Mouse (Mus musculus): Measurements from ENCODE around the gene Odf4. TPM values are rescaled to one million over a fixed set of nuclear protein-coding genes. Genes with fewer than 3 reads are reported as not detected.
A peak's percentile ranks its signal among the peaks of the same experiment; 100 is the strongest.

Odf4 gene
- polyA plus RNA-seq, 1 experiment from 2014 or later, result not detected

DNA sequence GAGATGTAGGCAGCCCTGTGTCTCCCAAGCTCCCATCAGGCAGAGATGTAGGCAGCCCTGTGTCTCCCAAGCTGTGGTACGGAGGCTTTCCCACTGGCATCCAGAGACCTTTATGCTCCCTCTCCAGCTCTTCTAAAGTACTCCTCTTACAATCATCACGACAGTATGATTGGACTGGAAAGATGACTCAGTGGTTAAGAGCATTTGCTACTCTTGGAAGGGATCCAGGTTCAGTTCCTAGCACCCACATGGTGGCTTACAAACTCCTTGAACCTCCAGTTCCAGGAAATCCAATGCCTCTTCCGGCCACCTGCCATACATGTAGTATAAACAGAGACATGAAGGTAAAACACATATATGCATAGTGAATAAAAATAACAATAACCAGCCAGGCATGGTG is 34.7 kb upstream of the Odf4 start:
- Histone ChIP-seq H3K9me3 (ENCODE audit: control insufficient read depth, low read length) (no peaks in the 10 kb centered on the region), H3K4me3 (ENCODE audit: low read depth, low read length) (no peak overlapping the region), H3K27me3 (ENCODE audit: control insufficient read depth, insufficient read depth, low read length) (no peaks in the 10 kb centered on the region), H3K27ac (replicated peaks) (no peak overlapping the region), H3K4me1 (replicated peaks; ENCODE audit: control insufficient read depth, insufficient read depth) (no peaks in the 10 kb centered on the region), H3K4me2 (replicated peaks; ENCODE audit: low read depth) (no peak overlapping the region), H3K36me3 (ENCODE audit: control insufficient read depth, insufficient read depth, low read length) (no peaks in the 10 kb centered on the region), H3K9ac (ENCODE audit: low read length) (no peak overlapping the region)
- 53% methylated on average over 3 of the region's 3 CpGs for WGBS
- DNase-seq (ENCODE audit: low spot score), result no peak
- no peak for ATAC-seq (ENCODE audit: low FRiP score, low TSS enrichment)
- TF ChIP-seq EP300 (optimal IDR thresholded peaks at IDR 0.05) (no peak), CTCF (IDR thresholded peaks at IDR 0.05; ENCODE audit: low read depth) (no peak)

GRCm38 (mm10) chr11:68957971-68958370 is 31.1 kb upstream of the Odf4 start:
- no peak overlapping the region for H3K4me3 ChIP-seq (ENCODE audit: low read depth, low read length)
- WGBS, result 80% methylated on average over 1 of the region's 1 CpGs
- ATAC-seq (ENCODE audit: low FRiP score, low TSS enrichment), result no peak
- H3K4me1 ChIP-seq (replicated peaks; ENCODE audit: control insufficient read depth, insufficient read depth), result peaks cover 3% of the 10 kb centered on the region; the same call in 1 of the 2 replicates
- no peak overlapping the region for H3K9ac ChIP-seq (ENCODE audit: low read length)
- no peak overlapping the region for H3K4me2 ChIP-seq (replicated peaks; ENCODE audit: low read depth)
- no peaks in the 10 kb centered on the region for H3K9me3 ChIP-seq (ENCODE audit: control insufficient read depth, low read length)
- DNase-seq (ENCODE audit: low spot score), result no peak
- no peaks in the 10 kb centered on the region for H3K36me3 ChIP-seq (ENCODE audit: control insufficient read depth, insufficient read depth, low read length)
- H3K27ac ChIP-seq (replicated peaks), result no peak overlapping the region
- no peaks in the 10 kb centered on the region for H3K27me3 ChIP-seq (ENCODE audit: control insufficient read depth, insufficient read depth, low read length)
- TF ChIP-seq CTCF (IDR thresholded peaks at IDR 0.05; ENCODE audit: low read depth) (no peak), EP300 (optimal IDR thresholded peaks at IDR 0.05) (no peak)

- TF ChIP-seq CTCF (IDR thresholded peaks at IDR 0.05; ENCODE audit: low read depth), result no peak
- no peak for TF ChIP-seq EP300 (optimal IDR thresholded peaks at IDR 0.05)
- Histone ChIP-seq H3K4me2 (replicated peaks; ENCODE audit: low read depth) (no peak within 1 kb of the TSS), H3K36me3 (ENCODE audit: control insufficient read depth, insufficient read depth, low read length) (no peaks in the 10 kb centered on the region), H3K4me1 (replicated peaks; ENCODE audit: control insufficient read depth, insufficient read depth) (peaks cover 3% of the 10 kb centered on the region; the same call in 1 of the 2 replicates), H3K4me3 (ENCODE audit: low read depth, low read length) (no peak within 1 kb of the TSS), H3K9me3 (ENCODE audit: control insufficient read depth, low read length) (no peaks in the 10 kb centered on the region), H3K9ac (ENCODE audit: low read length) (no peak within 1 kb of the TSS), H3K27me3 (ENCODE audit: control insufficient read depth, insufficient read depth, low read length) (no peaks in the 10 kb centered on the region), H3K27ac (replicated peaks) (peak within 1 kb of the TSS; percentile 49; the same call in 1 of the 2 replicates)
- ATAC-seq (ENCODE audit: low FRiP score, low TSS enrichment) (no peak), DNase-seq (ENCODE audit: low spot score) (no peak)
- WGBS, result 50% methylated on average over 8 of the region's 8 CpGs
These were observed 30.4 kb upstream of the Odf4 start, which contains the start of gene Arhgef15 for GRCm38 (mm10) chr11:68957308-68957707. TSS of gene Arhgef15 (minus strand) at chr11:68957480.

DNA sequence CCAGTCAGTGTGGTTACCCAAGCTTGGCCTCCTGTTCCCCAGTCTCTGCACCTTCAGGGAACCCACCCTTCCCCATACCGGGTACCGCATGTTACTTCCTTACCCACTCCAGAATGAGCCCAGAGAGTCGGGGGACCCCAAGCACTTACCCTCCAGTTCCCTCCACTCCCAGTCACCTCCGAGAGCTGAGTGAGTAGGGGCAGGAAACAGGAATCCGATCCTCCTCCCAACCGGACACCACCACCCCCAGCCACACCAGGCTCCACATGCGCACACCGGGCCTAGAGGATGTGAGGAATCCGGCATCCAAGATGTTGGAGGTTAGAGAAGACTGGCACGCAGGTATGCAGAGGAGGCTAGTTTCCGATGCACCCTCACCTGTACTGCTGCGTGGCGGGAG is 29.8 kb upstream of the Odf4 start:
- peaks cover 3% of the 10 kb centered on the region; the same call in 1 of the 2 replicates for H3K4me1 ChIP-seq (replicated peaks; ENCODE audit: control insufficient read depth, insufficient read depth)
- peak overlapping the region; percentile 49; the same call in 1 of the 2 replicates for H3K27ac ChIP-seq (replicated peaks)
- no peaks in the 10 kb centered on the region for H3K9me3 ChIP-seq (ENCODE audit: control insufficient read depth, low read length)
- TF ChIP-seq EP300 (optimal IDR thresholded peaks at IDR 0.05) (no peak), CTCF (IDR thresholded peaks at IDR 0.05; ENCODE audit: low read depth) (no peak)
- DNase-seq (ENCODE audit: low spot score) (no peak), ATAC-seq (ENCODE audit: low FRiP score, low TSS enrichment) (0 out of 2 replicates have a peak, but pooled peaks have one; percentile 12)
- no peak overlapping the region for H3K4me2 ChIP-seq (replicated peaks; ENCODE audit: low read depth)
- no peaks in the 10 kb centered on the region for H3K36me3 ChIP-seq (ENCODE audit: control insufficient read depth, insufficient read depth, low read length)
- H3K9ac ChIP-seq (ENCODE audit: low read length), result no peak overlapping the region
- 42% methylated on average over 13 of the region's 13 CpGs for WGBS
- H3K27me3 ChIP-seq (ENCODE audit: control insufficient read depth, insufficient read depth, low read length), result no peaks in the 10 kb centered on the region
- no peak overlapping the region for H3K4me3 ChIP-seq (ENCODE audit: low read depth, low read length)

DNA sequence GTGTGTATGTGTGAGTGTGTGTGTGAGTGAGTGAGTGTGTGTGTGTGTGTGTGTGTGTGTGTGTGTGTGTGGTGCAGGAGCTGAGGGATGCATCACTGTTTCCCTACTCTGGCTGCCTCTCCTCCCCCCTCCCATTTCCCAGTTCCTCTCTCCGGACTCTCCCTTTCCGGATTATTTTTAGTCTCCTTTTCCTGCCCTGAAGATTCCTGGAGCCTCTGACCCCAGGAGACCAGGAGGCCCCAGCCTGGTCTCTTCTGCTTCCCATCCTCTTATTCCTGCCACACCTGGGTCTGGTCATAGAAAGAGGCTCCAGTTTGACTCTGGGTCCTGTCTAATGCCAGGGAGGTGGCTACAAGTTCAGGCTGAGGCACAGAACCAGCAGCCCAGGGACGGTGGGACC is 29.2 kb upstream of the Odf4 start:
- 40% methylated on average over 3 of the region's 3 CpGs for WGBS
- Histone ChIP-seq H3K27ac (replicated peaks) (peak overlapping the region; percentile 49; the same call in 1 of the 2 replicates), H3K27me3 (ENCODE audit: control insufficient read depth, insufficient read depth, low read length) (no peaks in the 10 kb centered on the region)

DNA sequence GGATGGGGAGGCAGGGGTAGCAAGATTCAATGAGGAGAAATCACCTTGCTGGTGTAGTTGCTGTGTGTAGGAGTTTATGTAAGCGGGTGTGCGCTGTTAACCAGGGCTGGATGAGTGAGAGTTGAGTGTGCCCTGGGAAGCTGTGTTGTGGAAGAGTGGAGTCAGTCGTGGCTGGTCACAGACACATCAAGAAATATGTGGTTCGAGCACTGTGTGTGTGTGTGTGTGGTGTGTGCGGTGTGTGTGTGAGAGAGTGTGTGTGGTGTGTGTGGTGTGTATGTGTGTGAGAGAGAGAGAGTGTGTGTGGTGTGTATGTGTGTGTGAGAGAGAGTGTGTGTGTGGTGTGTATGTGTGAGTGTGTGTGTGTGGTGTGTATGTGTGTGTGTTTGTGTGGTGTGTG is 28.6 kb upstream of the Odf4 start:
- WGBS, result 67% methylated on average over 5 of the region's 5 CpGs
- no peak; the same call in 1 of the 2 replicates for ATAC-seq (ENCODE audit: low FRiP score, low TSS enrichment)

More for the DNA sequence above, 29.2 kb upstream of the Odf4 start:
- TF ChIP-seq EP300 (optimal IDR thresholded peaks at IDR 0.05) (no peak), CTCF (IDR thresholded peaks at IDR 0.05; ENCODE audit: low read depth) (no peak)
- Histone ChIP-seq H3K4me1 (replicated peaks; ENCODE audit: control insufficient read depth, insufficient read depth) (peaks cover 3% of the 10 kb centered on the region; the same call in 1 of the 2 replicates), H3K9ac (ENCODE audit: low read length) (no peak overlapping the region), H3K4me2 (replicated peaks; ENCODE audit: low read depth) (no peak overlapping the region), H3K4me3 (ENCODE audit: low read depth, low read length) (no peak overlapping the region), H3K9me3 (ENCODE audit: control insufficient read depth, low read length) (no peaks in the 10 kb centered on the region), H3K36me3 (ENCODE audit: control insufficient read depth, insufficient read depth, low read length) (no peaks in the 10 kb centered on the region)
- DNase-seq (ENCODE audit: low spot score), result no peak
- ATAC-seq (ENCODE audit: low FRiP score, low TSS enrichment), result no peak

More for the DNA sequence above, 28.6 kb upstream of the Odf4 start:
- Histone ChIP-seq H3K4me3 (ENCODE audit: low read depth, low read length) (no peak overlapping the region), H3K9me3 (ENCODE audit: control insufficient read depth, low read length) (no peaks in the 10 kb centered on the region), H3K27me3 (ENCODE audit: control insufficient read depth, insufficient read depth, low read length) (no peaks in the 10 kb centered on the region), H3K9ac (ENCODE audit: low read length) (no peak overlapping the region), H3K36me3 (ENCODE audit: control insufficient read depth, insufficient read depth, low read length) (no peaks in the 10 kb centered on the region), H3K4me2 (replicated peaks; ENCODE audit: low read depth) (peak overlapping the region; percentile 63), H3K27ac (replicated peaks) (no peak overlapping the region), H3K4me1 (replicated peaks; ENCODE audit: control insufficient read depth, insufficient read depth) (peaks cover 3% of the 10 kb centered on the region; the same call in 1 of the 2 replicates)
- TF ChIP-seq CTCF (IDR thresholded peaks at IDR 0.05; ENCODE audit: low read depth) (no peak), EP300 (optimal IDR thresholded peaks at IDR 0.05) (no peak)
- DNase-seq (ENCODE audit: low spot score), result no peak
